Mouse (Mus musculus): ENCODE data around the gene B4galnt1. TPM values are rescaled to one million over a fixed set of nuclear protein-coding genes. Genes with fewer than 3 reads are reported as not detected.

Gene B4galnt1
- total and polyA plus RNA-seq, 2 experiments from 2014 or later = 88.6 to 134 TPM

GRCm38 (mm10) chr10:127193011-127193410 is 28.0 kb downstream of the B4galnt1 start:
- Histone ChIP-seq H3K27ac (ENCODE audit: low read depth, low read length) (no peak overlapping the region), H3K27me3 (ENCODE audit: insufficient read depth, low read length) (no peaks in the 10 kb centered on the region), H3K9ac (replicated peaks; ENCODE audit: low read length, poor library complexity, severe bottlenecking) (no peak overlapping the region), H3K36me3 (ENCODE audit: insufficient read depth, low read length) (peaks cover 29% of the 10 kb centered on the region), H3K9me3 (ENCODE audit: low read length) (no peaks in the 10 kb centered on the region), H3K4me3 (ENCODE audit: low read depth, low read length) (no peak overlapping the region), H3K4me2 (ENCODE audit: low read depth, low read length, poor library complexity, severe bottlenecking) (no peak overlapping the region), H3K4me1 (ENCODE audit: insufficient read depth, low read length) (peaks cover 8% of the 10 kb centered on the region)
- ATAC-seq (ENCODE audit: low FRiP score) (no peak), DNase-seq (ENCODE audit: low spot score) (no peak)
- WGBS = 84% methylated on average over 8 of the region's 9 CpGs
- no peak for TF ChIP-seq CTCF (IDR thresholded peaks at IDR 0.05)

- ATAC-seq (ENCODE audit: low FRiP score) = peak; percentile 29
Measured at GRCm38 (mm10) chr10:127194428-127195327, 29.7 kb downstream of the B4galnt1 start.

GRCm38 (mm10) chr10:127195328-127196129 is 30.5 kb downstream of the B4galnt1 start, which contains the start of gene Dtx3:
TSS of gene Dtx3 (minus strand) at chr10:127195728.
- Histone ChIP-seq H3K9ac (replicated peaks; ENCODE audit: low read length, poor library complexity, severe bottlenecking) (peak within 1 kb of the TSS; percentile 100), H3K27me3 (ENCODE audit: insufficient read depth, low read length) (no peaks in the 10 kb centered on the region), H3K4me1 (ENCODE audit: insufficient read depth, low read length) (peaks cover 6% of the 10 kb centered on the region; the same call in 1 of the 2 replicates), H3K4me2 (ENCODE audit: low read depth, low read length, poor library complexity, severe bottlenecking) (peak within 1 kb of the TSS; percentile 73), H3K36me3 (ENCODE audit: insufficient read depth, low read length) (peaks cover 44% of the 10 kb centered on the region), H3K27ac (ENCODE audit: low read depth, low read length) (peak within 1 kb of the TSS; percentile 92), H3K4me3 (ENCODE audit: low read depth, low read length) (peak within 1 kb of the TSS; percentile 91), H3K9me3 (ENCODE audit: low read length) (no peaks in the 10 kb centered on the region)
- no peak for TF ChIP-seq CTCF (IDR thresholded peaks at IDR 0.05)
- 2% methylated on average over 34 of the region's 47 CpGs for WGBS
- DNase-seq (ENCODE audit: low spot score) = peak; percentile 53
- peak; percentile 62 for ATAC-seq (ENCODE audit: low FRiP score)

More at GRCm38 (mm10) chr10:127194428-127195327, 29.7 kb downstream of the B4galnt1 start:
- Histone ChIP-seq H3K9ac (replicated peaks; ENCODE audit: low read length, poor library complexity, severe bottlenecking) (peak overlapping the region; percentile 100), H3K9me3 (ENCODE audit: low read length) (no peaks in the 10 kb centered on the region), H3K36me3 (ENCODE audit: insufficient read depth, low read length) (peaks cover 42% of the 10 kb centered on the region), H3K4me1 (ENCODE audit: insufficient read depth, low read length) (peaks cover 6% of the 10 kb centered on the region; the same call in 1 of the 2 replicates), H3K4me2 (ENCODE audit: low read depth, low read length, poor library complexity, severe bottlenecking) (peak overlapping the region; percentile 73), H3K4me3 (ENCODE audit: low read depth, low read length) (peak overlapping the region; percentile 91), H3K27me3 (ENCODE audit: insufficient read depth, low read length) (no peaks in the 10 kb centered on the region), H3K27ac (ENCODE audit: low read depth, low read length) (peak overlapping the region; percentile 92)
- 21% methylated on average over 22 of the region's 22 CpGs for WGBS
- no peak for TF ChIP-seq CTCF (IDR thresholded peaks at IDR 0.05)
- DNase-seq (ENCODE audit: low spot score) = no peak

GRCm38 (mm10) chr10:127196392-127196791 is 31.4 kb downstream of the B4galnt1 start:
- peaks cover 36% of the 10 kb centered on the region for H3K36me3 ChIP-seq (ENCODE audit: insufficient read depth, low read length)
- WGBS = 5% methylated on average over 5 of the region's 5 CpGs

GRCm38 (mm10) chr10:127197104-127197503 is 32.1 kb downstream of the B4galnt1 start:
- H3K4me1 ChIP-seq (ENCODE audit: insufficient read depth, low read length) = peaks cover 6% of the 10 kb centered on the region; the same call in 1 of the 2 replicates
- H3K27me3 ChIP-seq (ENCODE audit: insufficient read depth, low read length) = no peaks in the 10 kb centered on the region
- H3K9ac ChIP-seq (replicated peaks; ENCODE audit: low read length, poor library complexity, severe bottlenecking) = no peak overlapping the region
- peaks cover 36% of the 10 kb centered on the region for H3K36me3 ChIP-seq (ENCODE audit: insufficient read depth, low read length)
- H3K27ac ChIP-seq (ENCODE audit: low read depth, low read length) = 0 out of 2 replicates have a peak overlapping the region, but pooled peaks have one; percentile 12
- H3K4me2 ChIP-seq (ENCODE audit: low read depth, low read length, poor library complexity, severe bottlenecking) = no peak overlapping the region
- DNase-seq (ENCODE audit: low spot score) (no peak), ATAC-seq (ENCODE audit: low FRiP score) (no peak)
- no peak for TF ChIP-seq CTCF (IDR thresholded peaks at IDR 0.05)
- 91% methylated on average over 8 of the region's 8 CpGs for WGBS
- no peaks in the 10 kb centered on the region for H3K9me3 ChIP-seq (ENCODE audit: low read length)
- H3K4me3 ChIP-seq (ENCODE audit: low read depth, low read length) = no peak overlapping the region

More at GRCm38 (mm10) chr10:127196392-127196791, 31.4 kb downstream of the B4galnt1 start:
- ATAC-seq (ENCODE audit: low FRiP score) = peak; percentile 59
- Histone ChIP-seq H3K4me3 (ENCODE audit: low read depth, low read length) (peak overlapping the region; percentile 91), H3K9me3 (ENCODE audit: low read length) (no peaks in the 10 kb centered on the region), H3K4me2 (ENCODE audit: low read depth, low read length, poor library complexity, severe bottlenecking) (peak overlapping the region; percentile 73), H3K27ac (ENCODE audit: low read depth, low read length) (peak overlapping the region; percentile 92), H3K9ac (replicated peaks; ENCODE audit: low read length, poor library complexity, severe bottlenecking) (peak overlapping the region; percentile 100; the same call in 1 of the 2 replicates), H3K27me3 (ENCODE audit: insufficient read depth, low read length) (no peaks in the 10 kb centered on the region), H3K4me1 (ENCODE audit: insufficient read depth, low read length) (peaks cover 6% of the 10 kb centered on the region; the same call in 1 of the 2 replicates)
- DNase-seq (ENCODE audit: low spot score) = peak; percentile 65
- no peak for TF ChIP-seq CTCF (IDR thresholded peaks at IDR 0.05)
